In the genomic region with DNA sequence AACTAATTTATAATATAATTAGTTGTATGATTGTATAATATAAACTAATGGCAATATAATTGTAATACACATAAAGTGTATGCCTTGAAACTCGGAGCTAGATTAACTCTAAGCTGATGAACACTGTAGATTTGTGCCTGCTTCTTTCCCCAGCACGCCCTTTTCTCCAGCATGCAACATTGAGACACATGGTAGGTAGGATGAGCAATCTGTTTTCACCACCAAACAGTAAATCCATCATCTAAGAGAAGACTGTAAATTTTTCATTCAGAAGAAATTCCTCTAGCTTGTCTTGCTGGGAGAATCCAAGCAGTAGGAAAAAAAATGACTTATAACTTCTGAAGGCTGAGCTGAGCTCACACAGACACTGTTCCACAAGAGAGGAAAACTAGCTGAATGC, we compare ENCODE assay signal across 16 mouse cellular contexts.
DNase-seq lines count a peak whose midpoint lies in the region; ATAC-seq lines count a peak whose summit lies in the region.
"Had no signal": no experiment of that assay in that cellular context is flagged by ENCODE, and none has a peak within 500 bp of the region (broad histone marks: within the 10 kb centered on the region; RNA-seq: fewer than 3 reads in every experiment).

No protein-coding gene starts in this region.

- no peak for ATAC-seq in megakaryocyte-erythroid progenitor cell, adult 5-6 weeks (replicated peaks; ENCODE audit: low FRiP score, low TSS enrichment, poor library complexity, severe bottlenecking)
- ATAC-seq: activated CD4-positive, CD25-positive, alpha-beta regulatory T cell, adult 4 months; forebrain, embryonic 16.5 days; Patski had no signal

- DNase-seq in layer of hippocampus, adult 11-12 months (ENCODE audit: low spot score), result peak; percentile 13
- DNase-seq in layer of hippocampus, postnatal 25 days (ENCODE audit: extremely low spot score in 1 of 2, low spot score in 1 of 2), result no peak
- DNase-seq in right cerebral cortex, adult 18-20 months, result peak; percentile 25
- no peak for DNase-seq in right cerebral cortex, postnatal 14 days
- DNase-seq in layer of hippocampus, adult 9-10 months (ENCODE audit: low spot score), result peak; percentile 17
- DNase-seq: adrenal gland, postnatal 14 days; cerebellum, adult 18-20 months; cerebellum, adult 9-11 months; cerebellum, postnatal 36 days; gastrocnemius, adult 2 months; gastrocnemius, postnatal 25 days; heart, postnatal 4 days had no signal

Comparison
In these comparisons a context has a peak if more than half of its experiments do, and no peak if none do; other contexts are left out.
1. DNase-seq: peak in layer of hippocampus, adult 11-12 months (single experiment), right cerebral cortex, adult 18-20 months (single experiment) and layer of hippocampus, adult 9-10 months (single experiment); none in layer of hippocampus, postnatal 25 days (0 of 2) and right cerebral cortex, postnatal 14 days (single experiment).